Mouse (Mus musculus) liver, postnatal 0 days (tissue): Measurements from ENCODE around the gene Tcf7l2. TPM values are rescaled to one million over a fixed set of nuclear protein-coding genes. Genes with fewer than 3 reads are reported as not detected.

ENCODE experiments used
- ATAC-seq: fragments of 200-750 bp; cut with Nextera tagmentation; 2 replicates; pipeline ENCODE4 v1.8.0; 2017; ENCODE audit warnings: mild to moderate bottlenecking, moderate library complexity
- DNase-seq: peaks from one replicate; pipeline ENCODE4 v3.0.0-alpha.2; 2016
- H3K27ac ChIP-seq: fragments of 300-500 bp; sonication (generic); 2 replicates; pipeline ENCODE4 v1.5.1; 2014; ENCODE audit warnings: antibody characterized with exemption, moderate library complexity, mild to moderate bottlenecking, low read depth
- H3K27me3 ChIP-seq: fragments of 300-500 bp; sonication (generic); 2 replicates; pipeline ENCODE4 v1.6.1; 2014; ENCODE audit warnings: low read length, control low read depth, mixed read lengths; ENCODE audit not compliant: insufficient read depth
- H3K36me3 ChIP-seq: fragments of 300-500 bp; sonication (generic); replicated peaks from 2 replicates; pipeline ENCODE4 v1.6.1; 2014; ENCODE audit warnings: mild to moderate bottlenecking, control low read depth, low read length, moderate library complexity, mixed read lengths; ENCODE audit not compliant: insufficient read depth
- H3K4me1 ChIP-seq: fragments of 300-500 bp; sonication (generic); 2 replicates; pipeline ENCODE4 v1.6.1; 2014; ENCODE audit warnings: antibody characterized with exemption, mild to moderate bottlenecking, control low read depth; ENCODE audit not compliant: insufficient read depth
- H3K4me2 ChIP-seq: fragments of 300-500 bp; sonication (generic); 2 replicates; pipeline ENCODE4 v1.6.1; 2014; ENCODE audit warnings: low read depth, mild to moderate bottlenecking, low read length, moderate library complexity, mixed read lengths
- H3K4me3 ChIP-seq: fragments of 300-500 bp; sonication (generic); 2 replicates; pipeline ENCODE4 v1.5.1; 2014; ENCODE audit warnings: low read depth, low read length
- H3K9ac ChIP-seq: fragments of 300-500 bp; sonication (generic); replicated peaks from 2 replicates; pipeline ENCODE4 v1.6.1; 2014; ENCODE audit warnings: mild to moderate bottlenecking, moderate library complexity
- H3K9me3 ChIP-seq: fragments of 300-500 bp; sonication (generic); 2 replicates; pipeline ENCODE4 v1.6.1; 2016; ENCODE audit warnings: mild to moderate bottlenecking, control low read depth, low read length, mixed read lengths
- CTCF ChIP-seq: sonication (generic); IDR thresholded peaks from 2 replicates; pipeline ENCODE4 v1.5.1; 2016; ENCODE audit warnings: antibody characterized with exemption, low read depth
- EP300 ChIP-seq: IDR thresholded peaks from 2 replicates; pipeline ENCODE4 v1.6.1; 2016; ENCODE audit warnings: antibody characterized with exemption, low read depth, mild to moderate bottlenecking
- WGBS: fragments of 180-500 bp; shearing (Covaris S2); extraction: QIAGEN DNeasy Blood & Tissue Kit; methylation state at CpG from one replicate; pipeline ENCODE4 v1.1.7; 2014; ENCODE audit not compliant: insufficient replicate concordance; 5-methylcytosine and 5-hydroxymethylcytosine counted together
- polyA plus RNA-seq: library from polyadenylated mRNA; unstranded; fragments of >200 nt; fragmentation: Nextera tagmentation; extraction: Ambion mirVana; gene quantifications from 2 replicates; pipeline ENCODE4 v1.2.1, GENCODE M21; 2015

The Tcf7l2 gene
- polyA plus RNA-seq, 1 experiment from 2014 or later = 21.6 TPM

DNA sequence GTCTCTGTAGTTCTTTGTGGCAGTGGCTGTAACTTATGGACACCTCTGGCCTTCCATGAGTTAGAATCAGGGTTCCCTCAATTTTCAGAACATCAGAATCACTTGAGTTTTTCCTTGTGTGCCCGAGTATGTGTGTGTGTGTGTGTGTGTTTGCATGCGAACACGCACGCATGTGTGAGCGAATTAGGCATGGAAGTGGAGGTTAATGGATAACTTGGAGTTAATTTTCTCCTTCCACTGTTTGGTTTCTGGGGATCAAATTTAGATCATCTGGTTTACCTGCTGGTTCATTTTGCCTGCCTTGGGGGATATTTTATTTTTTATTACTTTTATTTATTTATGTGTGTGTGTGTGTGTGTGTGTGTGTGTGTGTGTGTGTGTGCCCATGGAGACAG lies 53.3 kb downstream of the Tcf7l2 start:
- 72% methylated on average over 5 of the region's 5 CpGs for whole genome bisulfite sequencing
- no peak for DNase-seq
- Histone ChIP-seq H3K4me1 (peaks cover 43% of the 10 kb centered on the region), H3K4me2 (no peak overlapping the region), H3K9me3 (no peaks in the 10 kb centered on the region), H3K36me3 (no peaks in the 10 kb centered on the region), H3K9ac (no peak overlapping the region), H3K27ac (no peak overlapping the region), H3K4me3 (no peak overlapping the region), H3K27me3 (no peaks in the 10 kb centered on the region)
- no peak for TF ChIP-seq EP300
- no peak for TF ChIP-seq CTCF
- no peak for ATAC-seq

DNA sequence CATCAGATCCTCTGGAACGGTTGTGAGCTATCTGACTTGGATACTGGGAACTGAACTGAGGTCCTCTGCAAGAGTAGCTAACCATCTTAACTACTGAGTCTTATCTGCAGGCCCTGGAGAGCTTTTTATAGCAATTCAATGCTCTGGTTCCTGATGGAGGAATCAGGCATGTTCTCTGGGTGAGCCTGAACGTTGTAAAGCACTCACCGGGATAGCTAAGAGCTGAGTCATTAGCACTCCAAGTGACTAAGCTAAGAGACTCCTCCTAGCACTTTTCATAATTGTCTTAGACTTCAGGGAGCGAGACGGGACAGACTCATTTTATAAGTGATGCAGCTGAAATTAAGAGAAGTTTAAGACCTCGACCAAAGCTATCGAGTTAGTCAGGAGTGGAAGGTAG lies 53.7 kb downstream of the Tcf7l2 start:
- no peak for DNase-seq
- Histone ChIP-seq H3K4me1 (peaks cover 43% of the 10 kb centered on the region), H3K36me3 (no peaks in the 10 kb centered on the region), H3K27me3 (no peaks in the 10 kb centered on the region), H3K4me3 (no peak overlapping the region), H3K9me3 (no peaks in the 10 kb centered on the region), H3K4me2 (no peak overlapping the region), H3K9ac (no peak overlapping the region), H3K27ac (no peak overlapping the region)
- TF ChIP-seq CTCF (no peak), EP300 (no peak)
- WGBS = 78% methylated on average over 7 of the region's 7 CpGs
- no peak for ATAC-seq

DNA sequence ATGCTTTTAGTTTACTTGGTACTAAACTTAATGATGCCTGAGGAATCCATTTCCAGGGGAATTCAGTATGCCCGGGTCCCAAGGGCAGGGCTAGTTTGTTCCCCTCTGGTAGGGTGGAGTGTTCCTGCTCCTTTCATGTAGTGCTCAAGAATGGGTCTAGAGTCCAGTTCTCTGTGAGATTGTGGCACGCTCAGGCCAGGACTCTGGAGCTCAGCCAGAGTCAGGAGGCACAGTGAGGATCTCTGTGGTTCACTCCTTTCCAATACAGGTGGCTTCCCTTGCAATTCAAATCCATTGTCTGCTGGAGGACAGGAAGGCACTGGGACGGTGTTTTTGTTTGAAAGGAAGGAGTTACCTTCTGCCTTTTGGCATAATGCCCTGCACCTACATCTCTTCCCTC lies 56.2 kb downstream of the Tcf7l2 start:
- TF ChIP-seq CTCF (no peak), EP300 (no peak)
- ATAC-seq (peak; percentile 61), DNase-seq (no peak)
- Histone ChIP-seq H3K36me3 (no peaks in the 10 kb centered on the region), H3K4me3 (no peak overlapping the region), H3K9me3 (no peaks in the 10 kb centered on the region), H3K4me2 (no peak overlapping the region), H3K4me1 (peaks cover 33% of the 10 kb centered on the region), H3K27me3 (no peaks in the 10 kb centered on the region), H3K27ac (no peak overlapping the region), H3K9ac (no peak overlapping the region)
- 55% methylated on average over 3 of the region's 3 CpGs for WGBS

DNA sequence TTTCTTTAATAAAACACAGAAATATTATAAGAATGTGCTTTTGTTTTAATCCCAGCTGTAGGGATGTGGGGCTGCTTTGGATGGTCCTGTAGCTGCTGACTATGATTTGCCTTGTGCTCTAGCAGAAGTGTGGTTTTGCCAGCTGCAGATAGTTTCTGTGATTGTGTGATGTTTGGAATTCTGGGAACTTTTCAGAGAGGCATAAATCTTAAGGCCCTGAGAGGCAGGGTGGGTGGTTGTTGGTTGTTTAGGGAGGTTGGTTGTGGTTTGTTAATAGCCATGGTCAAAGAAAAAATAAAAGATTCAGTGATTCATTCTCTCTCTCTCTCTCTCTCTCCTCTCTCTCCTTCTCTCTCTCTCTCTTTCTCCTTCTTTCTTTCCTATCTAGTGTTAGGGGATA lies 57.8 kb downstream of the Tcf7l2 start:
- ATAC-seq (no peak), DNase-seq (no peak)
- no peak overlapping the region for H3K27ac ChIP-seq
- no peaks in the 10 kb centered on the region for H3K9me3 ChIP-seq
- H3K36me3 ChIP-seq = no peaks in the 10 kb centered on the region
- H3K4me1 ChIP-seq = peaks cover 31% of the 10 kb centered on the region
- no peak overlapping the region for H3K9ac ChIP-seq
- H3K4me2 ChIP-seq = no peak overlapping the region
- no peaks in the 10 kb centered on the region for H3K27me3 ChIP-seq
- H3K4me3 ChIP-seq = no peak overlapping the region
- TF ChIP-seq EP300 (no peak), CTCF (no peak)

DNA sequence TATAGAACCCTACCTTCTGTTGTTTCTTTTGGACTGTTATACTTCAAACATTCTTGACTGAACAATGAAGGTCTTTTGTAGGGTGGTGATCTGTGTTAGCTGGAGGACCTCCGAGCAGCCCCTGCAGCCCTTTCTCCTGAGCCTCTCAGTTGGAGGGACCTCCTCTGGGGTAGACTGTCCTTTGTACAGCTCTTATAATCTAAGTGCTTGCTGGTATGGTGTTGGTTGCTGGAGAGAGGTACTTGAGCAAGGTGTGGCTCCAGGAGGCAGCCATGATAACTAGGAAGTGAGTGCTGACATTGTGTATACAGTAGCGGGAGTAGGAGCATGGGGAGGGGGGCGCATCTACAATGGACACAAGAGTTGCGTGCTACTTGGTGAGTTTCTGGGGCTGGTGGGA lies 58.4 kb downstream of the Tcf7l2 start:
- H3K36me3 ChIP-seq = no peaks in the 10 kb centered on the region
- H3K9me3 ChIP-seq = no peaks in the 10 kb centered on the region
- no peak overlapping the region for H3K9ac ChIP-seq
- 87% methylated on average over 4 of the region's 4 CpGs for WGBS
- no peak for ATAC-seq
- H3K4me2 ChIP-seq = no peak overlapping the region
- TF ChIP-seq CTCF = no peak
- TF ChIP-seq EP300 = no peak
- no peak overlapping the region for H3K4me3 ChIP-seq
- no peak for DNase-seq
- no peak overlapping the region for H3K27ac ChIP-seq
- H3K4me1 ChIP-seq = peaks cover 27% of the 10 kb centered on the region
- H3K27me3 ChIP-seq = no peaks in the 10 kb centered on the region

DNA sequence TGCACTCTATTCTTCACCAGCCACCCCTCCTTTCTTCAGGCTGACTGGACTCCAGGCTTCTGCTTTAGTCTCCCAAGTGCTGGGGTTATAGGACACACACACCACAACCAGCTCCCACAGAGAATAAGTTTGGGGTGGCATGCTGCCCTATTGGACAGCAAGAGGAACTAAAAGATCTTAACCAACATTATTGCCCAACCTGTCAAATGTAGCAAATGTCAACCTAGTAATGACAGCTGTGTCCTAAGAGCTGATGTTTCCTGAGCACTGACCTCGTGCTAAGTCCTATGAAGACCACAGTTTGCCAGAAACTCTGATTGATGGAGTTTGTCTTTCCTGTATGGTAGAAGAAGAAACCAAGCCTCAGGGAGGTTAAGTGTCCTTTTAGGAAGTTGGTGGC lies 61.5 kb downstream of the Tcf7l2 start:
- Histone ChIP-seq H3K27ac (no peak overlapping the region), H3K4me3 (no peak overlapping the region), H3K9ac (no peak overlapping the region), H3K36me3 (no peaks in the 10 kb centered on the region), H3K4me1 (peaks cover 43% of the 10 kb centered on the region), H3K27me3 (no peaks in the 10 kb centered on the region), H3K4me2 (peak overlapping the region; percentile 16; the same call in 1 of the 2 replicates), H3K9me3 (no peaks in the 10 kb centered on the region)
- WGBS = 14% methylated on average over 1 of the region's 1 CpGs
- ATAC-seq = peak; percentile 74
- DNase-seq = no peak
- TF ChIP-seq EP300 (no peak), CTCF (no peak)

DNA sequence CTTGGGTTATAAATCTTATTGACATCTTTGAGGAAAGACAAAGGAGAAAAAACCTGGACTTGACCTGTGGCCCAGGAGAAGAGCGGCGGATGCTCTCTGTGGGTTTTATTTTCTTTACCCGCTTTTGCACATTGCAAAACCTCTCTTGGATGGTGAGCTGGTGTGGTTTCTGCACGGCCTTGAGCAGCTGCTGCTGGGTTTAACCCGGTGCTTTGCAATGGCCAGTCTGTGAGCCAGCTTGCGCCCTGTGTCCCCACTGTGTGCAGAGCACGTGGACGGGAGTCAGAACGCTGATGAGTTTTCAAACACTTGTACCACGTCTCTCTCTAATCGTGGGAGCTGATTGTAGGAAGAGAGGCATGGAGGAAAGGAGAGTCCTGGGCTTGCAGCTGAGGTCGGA lies 62.2 kb downstream of the Tcf7l2 start:
- TF ChIP-seq CTCF (no peak), EP300 (no peak)
- WGBS = 62% methylated on average over 12 of the region's 12 CpGs
- Histone ChIP-seq H3K9ac (no peak overlapping the region), H3K27me3 (no peaks in the 10 kb centered on the region), H3K4me1 (peaks cover 48% of the 10 kb centered on the region), H3K36me3 (no peaks in the 10 kb centered on the region), H3K9me3 (no peaks in the 10 kb centered on the region), H3K27ac (no peak overlapping the region), H3K4me3 (no peak overlapping the region), H3K4me2 (no peak overlapping the region)
- DNase-seq = no peak
- ATAC-seq = no peak
